Mouse (Mus musculus) layer of hippocampus, adult 2 months (tissue): ENCODE measurements around the gene Tsc22d1. TPM values are rescaled to one million over a fixed set of nuclear protein-coding genes. Genes with fewer than 3 reads are reported as not detected.
A peak's percentile ranks its signal among the peaks of the same experiment; 100 is the strongest.

ENCODE experiments used
- DNase-seq, 2 experiments: peaks; one replicate each; pipeline ENCODE4 v3.0.0; 2022; ENCODE audit warnings: low spot score in 2 of 2
- H3K27ac ChIP-seq: fragments of 200-600 bp; 2 replicates; pipeline ENCODE4 v1.8.1; 2022
- H3K4me3 ChIP-seq: fragments of 200-600 bp; 2 replicates; pipeline ENCODE4 v1.8.1; 2022; ENCODE audit warnings: mild to moderate bottlenecking
- CTCF ChIP-seq: fragments of 200-600 bp; conservative IDR thresholded peaks from 2 replicates; pipeline ENCODE4 v1.8.1; 2022; ENCODE audit warnings: antibody characterized with exemption, mild to moderate bottlenecking, moderate library complexity
- long read RNA-seq, 2 experiments: library from polyadenylated mRNA; stranded (forward); transcript quantifications; one replicate each; pipeline ENCODE4 v2.0.0; 2021; ENCODE audit warnings: borderline mapping rate in 2 of 2
- total RNA-seq, 2 experiments: library from RNA; stranded (reverse); gene quantifications; 2 replicates each; pipeline ENCODE4 v1.2.3; 2021

Tsc22d1 gene
- 100 to 1,000 TPM; 503 to 530 TPM for total RNA-seq
- long read RNA-seq, experiment 1, full-length matches to known transcripts: 135 of 171 reads
- long read RNA-seq, experiment 1, partial matches to known transcripts: 1 of 171 reads
- long read RNA-seq, experiment 1, other reads (novel, unspliced or antisense): 35 of 171 reads
- long read RNA-seq, experiment 2, full-length matches to known transcripts: 185 of 216 reads
- long read RNA-seq, experiment 2, partial matches to known transcripts: 0 of 216 reads
- long read RNA-seq, experiment 2, other reads (novel, unspliced or antisense): 31 of 216 reads

DNA sequence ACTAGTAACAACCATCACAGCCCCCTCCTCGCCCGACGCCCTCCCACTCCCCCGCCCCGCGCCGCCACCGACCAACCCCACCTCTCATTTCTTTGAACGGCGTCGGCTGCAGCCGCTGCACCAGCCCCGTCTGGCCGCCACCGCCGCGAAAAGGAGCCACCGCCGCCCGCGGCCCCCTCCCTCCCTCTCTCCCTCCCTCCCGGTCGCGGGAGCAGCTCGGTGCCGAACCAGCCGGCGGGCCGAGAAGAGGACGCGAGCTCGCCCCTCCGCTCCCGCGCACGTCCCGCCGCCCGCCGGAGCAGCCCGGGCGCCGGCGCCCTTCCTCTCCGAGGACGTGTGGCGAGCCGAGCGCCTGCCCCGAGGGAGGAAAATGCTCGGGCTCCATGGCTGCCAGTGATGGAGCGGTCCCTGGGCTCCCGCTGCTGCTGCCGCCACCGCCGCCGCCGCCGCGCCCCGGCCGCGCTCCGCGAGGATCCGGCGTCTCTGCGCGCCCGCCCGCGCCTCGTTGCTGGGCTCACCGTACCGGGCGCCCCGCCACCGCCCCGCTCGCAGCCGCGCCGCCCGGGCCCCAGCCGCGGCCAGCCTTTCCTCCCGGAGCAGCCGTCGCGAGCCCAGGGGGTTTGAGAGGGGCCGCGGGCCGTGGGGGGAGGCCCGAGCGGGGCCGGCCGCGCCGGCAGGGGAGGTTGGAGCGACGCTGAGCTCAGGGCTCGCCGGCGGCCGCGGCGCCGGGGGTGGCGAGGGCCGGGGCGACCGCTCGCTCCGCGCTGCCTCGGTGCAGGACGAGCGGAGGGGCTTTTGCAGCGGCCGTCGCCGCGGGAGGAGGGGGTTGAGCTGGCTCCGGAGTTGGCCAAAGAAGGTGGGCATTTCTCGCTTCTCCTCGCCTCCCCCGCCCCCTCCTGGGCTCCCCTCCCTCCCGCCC, at the start of gene Tsc22d1:
TSS of gene Tsc22d1 (plus strand) at position 100 of the 919 bp plus-strand sequence.
- Histone ChIP-seq H3K27ac (peak within 1 kb of the TSS; percentile 98), H3K4me3 (peak within 1 kb of the TSS; percentile 78)
- DNase-seq: peak in 1 of 2 experiments; percentile 38
- no peak for TF ChIP-seq CTCF

DNA sequence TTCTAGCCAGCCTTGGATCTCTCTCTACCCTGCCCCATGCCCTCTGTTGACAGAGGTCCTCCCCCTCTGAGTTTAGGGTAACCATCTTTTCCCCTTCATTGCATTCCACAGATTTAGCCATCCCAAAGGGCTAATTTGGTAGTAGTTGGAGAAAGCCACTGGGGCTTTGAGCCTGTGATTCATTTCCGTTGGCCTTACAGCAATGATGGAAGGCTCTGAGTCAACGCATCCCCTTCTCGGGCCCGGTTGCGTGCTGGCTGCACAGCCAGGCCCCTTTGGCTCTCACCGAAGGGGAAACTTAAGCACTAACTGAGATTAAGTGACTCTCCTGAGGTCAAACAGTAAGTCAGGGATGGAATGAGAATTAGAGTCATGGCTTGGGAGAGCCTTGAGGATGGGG, 41.1 kb upstream of the Tsc22d1 start:
- no peak overlapping the region for H3K27ac ChIP-seq
- no peak for DNase-seq
- no peak for TF ChIP-seq CTCF
- no peak overlapping the region for H3K4me3 ChIP-seq

DNA sequence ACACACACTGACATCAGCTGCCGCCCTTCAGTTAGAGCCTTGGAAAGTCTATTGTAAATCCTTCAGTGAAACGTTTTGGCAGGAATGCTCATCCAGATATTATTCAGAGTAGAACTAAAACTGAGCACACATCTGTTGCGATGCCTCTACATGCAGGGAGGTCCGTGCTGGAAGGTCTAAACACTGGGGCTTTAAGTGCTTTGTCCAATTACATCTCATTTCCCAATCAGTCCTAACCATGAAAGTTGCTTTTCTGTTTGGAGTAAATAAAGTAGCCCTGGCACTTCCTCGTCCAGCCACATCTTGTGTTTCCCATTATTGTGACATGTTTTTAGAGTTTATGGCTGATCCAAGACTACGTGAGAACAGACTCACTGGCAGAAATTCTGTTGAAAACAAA, 40.2 kb upstream of the Tsc22d1 start:
- TF ChIP-seq CTCF: no peak
- no peak for DNase-seq
- H3K4me3 ChIP-seq: no peak overlapping the region
- no peak overlapping the region for H3K27ac ChIP-seq

DNA sequence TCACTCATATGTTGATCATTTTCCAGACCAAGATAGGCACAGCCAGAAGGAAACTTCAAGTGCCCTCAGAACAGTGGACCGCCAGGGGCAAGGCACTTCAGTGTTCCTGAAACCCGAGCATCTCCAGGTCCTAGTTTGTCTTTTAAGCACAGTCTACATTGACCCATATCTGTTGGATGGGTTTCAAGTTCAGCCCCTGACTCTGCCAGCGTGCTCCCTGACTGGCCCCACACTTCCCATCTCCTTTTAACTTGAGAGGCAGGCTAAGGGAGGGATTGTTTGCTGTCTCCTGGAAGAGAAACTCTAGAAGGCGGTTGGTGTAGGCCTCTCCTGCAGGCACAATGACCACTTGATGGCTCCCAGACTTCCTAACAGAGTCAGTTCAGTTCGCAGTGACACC, 38.2 kb upstream of the Tsc22d1 start:
- DNase-seq: no peak
- H3K27ac ChIP-seq: no peak overlapping the region
- TF ChIP-seq CTCF: no peak
- no peak overlapping the region for H3K4me3 ChIP-seq

DNA sequence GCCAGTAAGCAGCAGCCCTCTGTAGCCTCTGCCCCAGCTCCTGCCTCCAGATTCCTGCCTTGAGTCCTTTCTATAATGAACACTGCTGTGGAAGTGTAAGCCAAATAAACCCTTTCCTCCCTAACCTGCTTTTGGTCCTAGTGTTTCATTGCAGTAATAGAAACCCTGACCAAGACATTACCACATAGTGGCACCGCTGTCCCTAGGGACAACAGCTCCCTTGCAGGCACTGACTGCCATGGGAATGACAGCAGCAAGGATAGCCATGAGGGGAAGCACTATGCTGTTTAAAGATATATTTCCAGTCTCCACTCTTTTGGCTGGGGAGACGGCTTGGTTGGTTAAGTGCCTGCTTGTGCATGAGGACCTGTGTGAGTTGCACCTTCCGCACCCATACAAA, 35.4 kb upstream of the Tsc22d1 start:
- H3K4me3 ChIP-seq: no peak overlapping the region
- no peak for TF ChIP-seq CTCF
- no peak overlapping the region for H3K27ac ChIP-seq
- no peak for DNase-seq

DNA sequence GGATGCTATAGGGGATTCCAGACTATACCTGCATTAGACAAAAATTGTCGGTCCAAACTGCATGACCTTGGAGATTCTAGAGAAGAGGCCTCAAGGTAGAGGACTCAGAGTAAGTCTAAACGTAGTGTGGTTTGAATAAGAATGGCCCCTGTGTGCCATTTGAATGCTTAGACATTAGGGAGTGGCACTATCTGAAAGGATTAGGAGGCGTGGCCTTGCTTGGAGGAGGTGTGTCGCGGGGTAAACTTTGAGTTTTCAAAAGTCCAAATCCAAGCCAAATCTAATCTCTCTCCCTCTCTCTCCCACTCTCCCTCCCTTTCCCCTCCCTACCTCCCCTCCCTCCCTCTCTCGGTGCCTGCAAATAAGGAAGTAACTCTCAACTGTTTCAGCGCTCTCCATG, 26.7 kb upstream of the Tsc22d1 start:
- Histone ChIP-seq H3K27ac (no peak overlapping the region), H3K4me3 (no peak overlapping the region)
- no peak for DNase-seq
- no peak for TF ChIP-seq CTCF

DNA sequence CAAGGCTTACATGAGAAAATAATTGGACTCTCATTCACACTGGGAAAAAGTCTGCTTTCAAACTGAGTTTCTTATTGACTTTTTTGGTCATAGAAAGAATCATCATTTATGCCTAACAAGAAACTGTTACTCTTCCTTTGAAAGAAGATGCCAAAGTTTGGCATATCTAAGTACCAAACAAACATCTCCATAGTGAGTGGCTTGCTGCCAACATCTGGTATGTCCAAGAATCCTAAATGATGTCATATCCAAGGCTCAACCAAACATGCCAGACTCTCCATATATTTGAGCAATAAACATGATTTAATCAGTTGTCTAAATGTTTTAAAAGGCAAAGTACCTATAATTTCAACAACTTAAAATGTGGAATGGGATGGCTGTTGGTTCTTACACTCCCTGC, 16.5 kb upstream of the Tsc22d1 start:
- Histone ChIP-seq H3K27ac (no peak overlapping the region), H3K4me3 (no peak overlapping the region)
- no peak for TF ChIP-seq CTCF
- no peak for DNase-seq

DNA sequence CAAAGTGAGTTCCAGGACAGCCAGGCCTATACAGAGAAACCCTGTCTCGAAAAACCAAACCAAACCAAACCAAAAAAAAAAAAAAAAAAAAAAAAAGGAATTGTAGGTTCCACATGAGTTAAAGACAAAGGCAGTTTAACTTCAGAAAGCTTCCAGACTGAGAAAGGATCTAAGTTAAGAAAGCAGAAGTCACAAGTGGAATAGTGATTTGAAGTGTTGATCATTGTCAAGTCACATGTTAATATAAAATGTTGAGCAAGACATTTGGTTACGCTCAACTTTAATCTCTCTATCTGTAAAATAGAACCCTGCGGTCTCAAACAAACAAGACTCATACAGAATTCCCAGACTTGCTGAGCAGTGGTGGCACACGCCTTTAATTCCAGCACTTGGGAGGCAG, 12.2 kb upstream of the Tsc22d1 start:
- H3K27ac ChIP-seq: no peak overlapping the region
- DNase-seq: no peak
- H3K4me3 ChIP-seq: no peak overlapping the region
- no peak for TF ChIP-seq CTCF

DNA sequence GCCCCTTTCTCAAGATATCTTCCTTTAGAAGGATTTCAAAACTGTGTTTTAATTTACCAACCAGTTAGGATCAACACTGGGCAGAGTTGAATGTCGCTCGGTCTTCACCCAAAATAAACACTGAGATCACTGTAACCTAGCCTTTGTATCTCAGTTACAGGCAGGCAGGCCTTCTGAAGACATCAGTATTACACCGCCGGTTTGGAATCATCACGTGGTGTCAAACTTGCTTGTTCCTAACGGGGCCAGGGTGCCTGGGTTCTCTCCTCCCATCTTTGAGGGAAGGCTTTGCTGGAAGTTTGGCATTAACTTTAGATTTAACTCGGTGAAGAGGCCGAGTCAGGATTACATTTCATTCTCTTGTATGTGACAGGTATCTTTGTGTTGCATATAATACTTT, 5.7 kb upstream of the Tsc22d1 start:
- no peak for DNase-seq
- no peak for TF ChIP-seq CTCF
- no peak overlapping the region for H3K27ac ChIP-seq
- no peak overlapping the region for H3K4me3 ChIP-seq

DNA sequence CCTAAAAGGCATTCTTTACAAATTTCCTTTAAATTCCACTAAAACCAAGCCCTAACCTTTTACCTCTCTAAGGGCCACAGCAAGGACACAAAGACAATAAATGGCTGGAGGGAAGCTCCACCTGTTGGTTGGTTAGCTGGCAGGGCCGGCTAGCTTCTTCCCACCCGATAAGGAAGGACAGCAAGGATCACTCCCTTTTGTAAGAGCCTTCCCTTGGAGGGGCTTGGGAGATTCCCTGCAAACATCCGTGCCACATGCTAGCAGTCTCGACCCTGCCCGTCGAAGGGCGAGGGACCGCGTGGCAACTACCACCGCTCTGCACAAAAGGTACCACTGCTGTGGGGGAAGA, 1.0 kb upstream of the Tsc22d1 start:
- TF ChIP-seq CTCF: peak; percentile 40
- peak in 1 of 2 experiments; percentile 15 for DNase-seq

DNA sequence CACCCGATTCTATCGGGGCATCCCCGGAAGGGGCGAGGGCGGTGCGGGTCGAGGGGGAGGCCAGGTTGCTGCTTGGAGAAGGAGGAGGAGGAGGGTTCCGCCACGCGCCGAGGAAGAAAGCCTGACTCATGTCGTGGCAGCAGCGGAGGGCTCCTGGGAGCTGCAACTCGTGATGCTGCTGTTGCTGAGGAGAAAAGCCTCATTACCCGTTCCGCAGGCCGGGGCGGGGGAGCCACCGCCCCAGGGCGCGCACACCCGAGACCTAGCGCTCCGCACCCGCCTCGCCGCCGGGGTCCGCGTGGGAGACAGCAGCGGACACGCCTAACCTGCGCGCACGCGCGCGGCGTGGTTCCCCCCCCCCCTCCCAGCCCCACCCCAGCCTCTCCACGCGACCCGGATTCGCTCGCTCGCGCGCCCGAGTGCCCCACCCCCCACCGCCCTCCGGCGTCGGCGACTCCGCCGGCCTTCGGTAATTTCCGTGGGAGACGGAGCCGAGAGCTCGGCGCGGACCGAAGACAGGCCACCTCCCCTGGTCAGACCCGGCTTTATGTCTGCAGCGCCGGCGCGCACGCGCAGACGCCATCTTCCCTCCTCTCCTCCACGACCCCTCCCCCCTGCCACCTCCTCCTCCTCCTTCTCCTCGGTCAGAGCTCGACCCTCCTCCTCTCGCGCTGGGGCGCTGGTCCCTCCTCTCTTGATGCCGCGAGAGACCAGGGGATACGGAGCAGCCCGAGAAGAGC, 469 bp upstream of the Tsc22d1 start:
- Histone ChIP-seq H3K27ac (peak overlapping the region; percentile 98), H3K4me3 (peak overlapping the region; percentile 78)
- TF ChIP-seq CTCF: no peak
- DNase-seq: peak; percentile 94 to 97

More for the DNA sequence above, 1.0 kb upstream of the Tsc22d1 start:
- peak overlapping the region; percentile 98 for H3K27ac ChIP-seq
- peak overlapping the region; percentile 78 for H3K4me3 ChIP-seq

DNA sequence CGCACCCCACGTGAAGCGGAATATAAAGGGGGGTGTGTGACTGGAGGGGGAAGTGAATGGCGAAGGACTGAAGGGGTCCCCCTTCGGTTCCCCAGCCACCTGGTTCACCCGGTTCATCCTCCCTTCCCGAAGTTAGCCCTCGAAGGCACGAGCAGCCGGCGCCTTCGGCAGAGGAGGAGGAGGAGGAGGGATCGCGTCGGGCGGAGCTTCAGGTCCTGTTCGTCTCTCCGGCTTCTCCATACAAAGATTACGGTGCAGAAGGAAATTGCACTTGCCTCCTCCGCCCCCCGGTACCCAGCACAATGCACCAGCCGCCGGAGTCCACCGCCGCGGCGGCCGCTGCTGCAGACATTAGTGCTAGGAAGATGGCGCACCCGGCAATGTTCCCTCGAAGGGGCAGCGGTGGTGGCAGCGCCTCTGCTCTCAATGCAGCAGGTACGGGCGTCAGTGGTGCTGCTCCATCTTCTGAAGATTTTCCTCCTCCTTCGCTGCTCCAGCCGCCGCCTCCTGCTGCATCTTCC, 1.1 kb downstream of the Tsc22d1 start:
- H3K4me3 ChIP-seq: peak overlapping the region; percentile 78
- DNase-seq: peak; percentile 52 to 54
- TF ChIP-seq CTCF: no peak
- peak overlapping the region; percentile 98 for H3K27ac ChIP-seq

DNA sequence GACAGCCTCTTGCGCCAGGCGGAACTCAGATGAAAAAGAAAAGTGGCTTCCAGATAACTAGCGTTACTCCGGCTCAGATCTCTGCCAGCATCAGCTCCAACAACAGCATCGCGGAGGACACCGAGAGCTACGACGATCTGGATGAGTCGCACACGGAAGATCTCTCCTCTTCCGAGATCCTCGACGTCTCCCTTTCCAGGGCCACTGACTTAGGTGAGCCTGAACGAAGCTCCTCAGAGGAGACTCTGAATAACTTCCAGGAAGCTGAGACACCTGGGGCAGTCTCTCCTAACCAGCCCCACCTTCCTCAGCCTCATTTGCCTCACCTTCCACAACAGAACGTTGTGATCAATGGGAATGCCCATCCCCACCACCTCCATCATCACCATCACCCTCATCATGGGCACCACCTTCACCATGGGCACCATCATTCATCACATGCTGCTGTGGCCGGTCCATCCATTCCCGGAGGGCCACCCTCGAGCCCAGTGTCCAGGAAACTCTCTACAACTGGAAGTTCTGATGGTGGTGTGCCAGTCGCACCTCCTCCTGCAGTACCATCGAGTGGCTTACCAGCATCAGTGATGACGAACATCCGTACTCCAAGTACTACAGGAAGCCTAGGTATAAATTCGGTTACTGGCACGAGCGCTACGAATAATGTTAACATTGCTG, 1.7 kb downstream of the Tsc22d1 start:
- DNase-seq: no peak
- H3K4me3 ChIP-seq: peak overlapping the region; percentile 78
- peak; percentile 47; the same call in 1 of the 2 replicates for TF ChIP-seq CTCF
- peak overlapping the region; percentile 98 for H3K27ac ChIP-seq
